Mouse (Mus musculus) hindbrain, embryonic 12.5 days (tissue): Measurements from ENCODE around the gene Vpreb3. TPM values are rescaled to one million over a fixed set of nuclear protein-coding genes. Genes with fewer than 3 reads are reported as not detected.
A peak's percentile ranks its signal among the peaks of the same experiment; 100 is the strongest.

Experiments used
- ATAC-seq: fragments of 200-750 bp; cut with Nextera tagmentation; 2 replicates; pipeline ENCODE4 v1.8.0; 2017; ENCODE audit warnings: moderate TSS enrichment; ENCODE audit not compliant: low FRiP score
- H3K27ac ChIP-seq: fragments of 300-500 bp; sonication (generic); 2 replicates; pipeline ENCODE4 v1.5.1; 2016; ENCODE audit warnings: mild to moderate bottlenecking
- H3K27me3 ChIP-seq: fragments of 300-500 bp; sonication (generic); 2 replicates; pipeline ENCODE4 v1.6.1; 2016; ENCODE audit warnings: mild to moderate bottlenecking
- H3K36me3 ChIP-seq: fragments of 300-500 bp; sonication (generic); 2 replicates; pipeline ENCODE4 v1.6.1; 2016; ENCODE audit warnings: mild to moderate bottlenecking
- H3K4me1 ChIP-seq: fragments of 300-500 bp; sonication (generic); 2 replicates; pipeline ENCODE4 v1.6.1; 2016
- H3K4me2 ChIP-seq: fragments of 300-500 bp; sonication (generic); replicated peaks from 2 replicates; pipeline ENCODE4 v1.6.1; 2016; ENCODE audit warnings: mild to moderate bottlenecking
- H3K4me3 ChIP-seq: fragments of 300-500 bp; sonication (generic); 2 replicates; pipeline ENCODE4 v1.5.1; 2016; ENCODE audit warnings: mild to moderate bottlenecking
- H3K9ac ChIP-seq: fragments of 300-500 bp; sonication (generic); 2 replicates; pipeline ENCODE4 v1.6.1; 2016; ENCODE audit warnings: mild to moderate bottlenecking, moderate library complexity
- H3K9me3 ChIP-seq: fragments of 300-500 bp; sonication (generic); replicated peaks from 2 replicates; pipeline ENCODE4 v1.6.1; 2016; ENCODE audit warnings: mild to moderate bottlenecking
- WGBS: fragments of 180-500 bp; shearing (Covaris S2); methylation state at CpG from one replicate; pipeline ENCODE4 v1.1.7; 2016; 5-methylcytosine and 5-hydroxymethylcytosine counted together
- polyA plus RNA-seq: library from polyadenylated mRNA; unstranded; fragments of >200 nt; fragmentation: Nextera tagmentation; extraction: Ambion mirVana; gene quantifications from 2 replicates; pipeline ENCODE4 v1.2.1, GENCODE M21; 2016

The Vpreb3 gene
- polyA plus RNA-seq, 1 experiment from 2014 or later, result 0.98 TPM

DNA sequence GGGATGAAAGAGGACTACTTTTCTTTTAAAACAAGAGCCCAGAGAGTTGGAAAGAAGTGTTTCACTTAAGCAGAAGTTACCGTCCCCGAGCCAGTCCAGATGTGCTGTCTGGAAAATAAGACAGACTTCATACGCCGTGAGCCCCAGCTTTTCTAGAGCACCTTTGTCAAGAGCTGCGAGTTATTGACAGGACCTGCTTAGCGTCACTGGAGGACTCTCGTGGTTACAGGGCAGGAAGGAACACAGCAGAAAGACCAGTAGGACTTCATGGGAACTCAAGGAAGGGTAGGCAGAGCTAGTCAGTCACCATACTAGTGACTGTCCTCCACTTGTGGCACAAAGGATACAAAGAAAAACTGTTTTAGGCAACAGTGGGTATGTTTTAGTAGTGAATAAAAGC is 27.3 kb upstream of the Vpreb3 start:
- peaks cover 28% of the 10 kb centered on the region for H3K4me1 ChIP-seq
- no peak overlapping the region for H3K4me2 ChIP-seq
- no peak overlapping the region for H3K9ac ChIP-seq
- no peak overlapping the region for H3K27ac ChIP-seq
- H3K9me3 ChIP-seq, result no peaks in the 10 kb centered on the region
- H3K36me3 ChIP-seq, result peaks cover 53% of the 10 kb centered on the region
- WGBS, result 84% methylated on average over 7 of the region's 7 CpGs
- ATAC-seq, result no peak
- H3K27me3 ChIP-seq, result no peaks in the 10 kb centered on the region
- no peak overlapping the region for H3K4me3 ChIP-seq

DNA sequence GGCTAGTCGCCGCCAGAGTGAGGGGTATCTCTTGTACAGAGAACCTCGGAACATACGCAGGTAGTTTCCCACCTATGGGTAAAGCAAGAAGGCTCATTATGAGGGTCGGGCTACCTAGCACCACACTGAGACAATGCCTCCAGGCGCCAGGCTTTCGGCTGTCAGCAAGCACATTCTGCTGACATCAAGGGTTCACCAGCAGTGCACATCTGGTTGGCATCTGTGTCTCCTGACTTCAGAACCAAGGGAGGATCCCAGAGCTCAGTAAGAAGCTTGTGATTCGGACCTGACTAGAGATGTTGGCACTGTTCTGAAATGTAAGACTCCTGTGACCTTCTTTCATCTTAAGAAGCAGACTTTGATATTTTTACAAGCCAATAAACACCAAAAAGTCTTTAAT is 26.0 kb upstream of the Vpreb3 start:
- peaks cover 40% of the 10 kb centered on the region for H3K36me3 ChIP-seq
- H3K4me1 ChIP-seq, result peaks cover 29% of the 10 kb centered on the region
- H3K9ac ChIP-seq, result no peak overlapping the region
- no peak overlapping the region for H3K4me2 ChIP-seq
- H3K27me3 ChIP-seq, result no peaks in the 10 kb centered on the region
- H3K9me3 ChIP-seq, result no peaks in the 10 kb centered on the region
- no peak overlapping the region for H3K27ac ChIP-seq
- WGBS, result 70% methylated on average over 8 of the region's 8 CpGs
- ATAC-seq, result no peak
- no peak overlapping the region for H3K4me3 ChIP-seq

DNA sequence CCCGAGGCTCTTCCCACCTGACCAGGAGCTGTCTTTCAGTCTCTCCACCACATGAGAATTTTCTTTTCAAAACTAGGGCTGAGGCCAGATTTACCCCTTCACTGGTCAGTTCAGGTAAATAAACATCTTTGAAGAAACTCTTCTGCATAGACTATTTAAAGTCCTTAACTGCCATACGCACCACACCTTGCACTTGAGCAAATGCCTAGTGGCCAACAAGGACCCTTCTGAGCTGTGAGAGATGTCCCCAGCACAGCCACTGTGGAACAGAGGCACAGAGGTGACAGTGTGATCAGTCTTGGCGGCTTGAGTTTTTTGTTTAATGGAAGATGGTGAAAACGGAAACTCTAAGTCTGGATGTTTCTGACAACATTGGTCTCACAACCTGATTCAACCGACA is 23.8 kb upstream of the Vpreb3 start:
- Histone ChIP-seq H3K4me3 (no peak overlapping the region), H3K36me3 (peaks cover 30% of the 10 kb centered on the region), H3K9ac (no peak overlapping the region), H3K4me2 (peak overlapping the region; percentile 78), H3K4me1 (peaks cover 43% of the 10 kb centered on the region), H3K9me3 (no peaks in the 10 kb centered on the region), H3K27ac (peak overlapping the region; percentile 66), H3K27me3 (no peaks in the 10 kb centered on the region)
- no peak for ATAC-seq
- WGBS, result 84% methylated on average over 5 of the region's 5 CpGs

DNA sequence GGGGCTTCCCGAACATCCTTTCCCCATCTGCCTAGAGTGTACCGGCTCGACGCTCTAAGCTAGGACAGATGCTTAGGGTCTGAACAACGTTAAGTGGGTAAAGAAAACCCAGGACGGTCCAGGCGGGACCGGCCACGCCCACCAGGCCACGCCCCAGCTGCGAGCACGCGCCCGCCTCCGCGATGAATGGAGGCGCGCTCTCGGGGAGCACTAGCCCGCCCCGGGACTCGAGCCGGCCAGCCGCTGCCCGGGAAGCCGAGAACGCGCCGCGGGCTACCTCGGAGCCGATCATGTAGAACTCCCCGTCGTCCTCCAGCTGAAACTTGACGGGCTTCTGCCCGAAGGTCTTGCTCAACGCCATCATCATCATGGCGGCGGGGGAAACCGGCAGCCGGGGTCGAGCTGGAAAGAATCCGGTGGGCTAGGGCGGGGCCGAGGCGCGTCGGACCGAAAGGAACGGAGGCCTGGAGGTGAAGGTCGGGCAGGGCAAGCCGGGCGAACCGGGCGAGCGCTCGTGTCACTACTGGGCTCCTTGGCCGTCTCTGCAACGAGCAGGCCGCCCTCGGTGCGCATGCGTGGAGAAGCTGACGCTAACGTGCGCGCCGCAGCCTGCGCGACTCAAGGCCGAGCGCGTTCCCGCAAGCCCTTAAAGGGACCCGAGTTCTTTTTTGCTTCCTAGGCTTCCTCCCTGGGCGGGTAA is 21.7 kb upstream of the Vpreb3 start, which contains the start of gene Smarcb1:
Smarcb1 (minus strand) TSS at position 592 of the 700 bp plus-strand sequence.
- Histone ChIP-seq H3K4me3 (peak within 1 kb of the TSS; percentile 73), H3K4me2 (peak within 1 kb of the TSS; percentile 78), H3K27me3 (no peaks in the 10 kb centered on the region), H3K4me1 (peaks cover 41% of the 10 kb centered on the region), H3K36me3 (peaks cover 19% of the 10 kb centered on the region), H3K27ac (peak within 1 kb of the TSS; percentile 98), H3K9me3 (no peaks in the 10 kb centered on the region), H3K9ac (peak within 1 kb of the TSS; percentile 90)
- ATAC-seq, result peak; percentile 90
- 0% methylated on average over 75 of the region's 76 CpGs for WGBS

DNA sequence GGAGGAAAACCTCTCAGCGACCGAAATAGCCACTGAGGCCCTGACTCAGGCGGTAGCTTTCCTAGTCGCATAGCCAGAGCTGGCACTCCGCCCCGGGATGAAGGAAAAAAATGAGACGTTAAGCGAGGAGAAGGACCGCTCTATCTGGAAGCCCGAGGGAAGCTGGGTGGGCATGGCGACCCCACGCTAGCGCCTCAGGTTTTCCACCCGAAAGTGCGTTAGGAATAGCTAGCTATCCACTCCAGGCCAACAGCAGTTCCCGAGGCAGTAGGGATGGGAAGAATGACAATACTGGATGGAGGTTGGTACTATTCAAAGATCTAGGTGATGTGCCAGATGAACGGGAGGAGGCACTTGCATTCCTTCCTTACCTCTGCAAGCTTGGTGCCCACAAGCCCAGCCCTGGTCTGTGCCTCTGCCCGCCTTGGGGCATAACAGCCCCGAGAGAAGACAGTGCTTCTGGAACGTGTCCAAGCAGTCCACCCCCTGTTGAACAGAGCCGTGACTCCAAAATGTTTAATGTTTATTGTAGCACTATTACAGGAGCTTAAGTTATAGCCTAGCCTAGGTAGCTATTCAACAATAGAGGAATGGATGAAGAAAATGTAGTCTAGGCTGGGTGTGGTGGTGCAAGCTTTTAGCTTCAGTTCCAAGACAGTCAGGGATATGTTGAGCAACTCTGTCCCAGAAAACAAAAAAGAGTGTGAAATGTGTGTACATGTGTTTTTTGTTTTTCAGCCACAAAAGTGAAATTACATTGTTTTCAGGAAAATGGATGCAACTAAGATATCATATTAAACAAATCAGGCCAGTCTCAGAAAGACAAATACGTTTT is 20.9 kb upstream of the Vpreb3 start:
- Histone ChIP-seq H3K4me1 (peaks cover 41% of the 10 kb centered on the region), H3K36me3 (peaks cover 19% of the 10 kb centered on the region)
- WGBS, result 5% methylated on average over 22 of the region's 22 CpGs

DNA sequence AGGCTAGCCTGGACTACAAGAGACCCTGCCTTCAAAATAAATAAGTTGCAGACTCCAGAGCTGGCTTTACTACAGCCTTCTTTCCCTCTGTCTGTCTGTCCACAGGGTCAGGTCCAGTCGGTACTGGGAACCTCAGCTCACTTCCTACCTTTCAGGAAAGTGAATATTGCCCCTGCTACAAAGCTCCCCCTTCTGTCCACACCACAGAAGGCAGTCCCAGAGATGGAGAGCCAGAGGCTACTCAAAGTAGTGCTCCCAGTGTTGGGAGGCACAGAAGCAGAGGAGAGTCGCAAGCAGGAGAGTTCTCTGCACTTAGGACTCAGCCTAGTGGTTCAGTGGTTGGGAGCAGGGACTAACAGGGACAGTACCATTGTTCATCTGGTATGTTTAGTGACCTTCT is 18.5 kb upstream of the Vpreb3 start:
- ATAC-seq, result no peak
- H3K27ac ChIP-seq, result no peak overlapping the region
- no peak overlapping the region for H3K4me2 ChIP-seq
- H3K27me3 ChIP-seq, result no peaks in the 10 kb centered on the region
- H3K4me3 ChIP-seq, result no peak overlapping the region
- no peaks in the 10 kb centered on the region for H3K9me3 ChIP-seq
- 54% methylated on average over 2 of the region's 2 CpGs for WGBS
- H3K36me3 ChIP-seq, result peaks cover 16% of the 10 kb centered on the region; the same call in 1 of the 2 replicates
- H3K4me1 ChIP-seq, result peaks cover 26% of the 10 kb centered on the region
- no peak overlapping the region for H3K9ac ChIP-seq

More for the DNA sequence above, 20.9 kb upstream of the Vpreb3 start:
- Histone ChIP-seq H3K4me3 (peak overlapping the region; percentile 73), H3K9ac (peak overlapping the region; percentile 90), H3K9me3 (no peaks in the 10 kb centered on the region), H3K4me2 (peak overlapping the region; percentile 78), H3K27me3 (no peaks in the 10 kb centered on the region), H3K27ac (peak overlapping the region; percentile 98)
- peak; percentile 44 for ATAC-seq

DNA sequence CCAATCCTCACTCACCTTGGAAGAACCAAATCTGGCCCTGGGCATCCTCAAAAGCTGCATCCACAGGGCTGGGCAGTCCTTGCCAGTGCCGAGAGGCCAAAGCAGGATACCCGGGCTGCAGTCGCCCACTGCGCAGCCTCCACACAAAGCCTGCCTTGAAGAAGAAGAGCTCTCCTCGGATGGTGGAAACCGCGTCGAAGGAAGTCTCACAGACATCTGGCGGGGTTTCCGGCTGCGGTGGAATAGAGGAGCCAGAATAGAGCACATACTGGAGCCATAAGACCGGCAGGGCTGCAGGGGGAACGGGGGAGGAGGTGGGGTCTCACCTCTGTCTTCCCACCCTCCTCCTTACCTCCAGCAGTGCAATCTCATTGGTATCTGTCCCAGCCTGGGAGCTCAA is 16.5 kb upstream of the Vpreb3 start:
- 74% methylated on average over 13 of the region's 13 CpGs for WGBS

DNA sequence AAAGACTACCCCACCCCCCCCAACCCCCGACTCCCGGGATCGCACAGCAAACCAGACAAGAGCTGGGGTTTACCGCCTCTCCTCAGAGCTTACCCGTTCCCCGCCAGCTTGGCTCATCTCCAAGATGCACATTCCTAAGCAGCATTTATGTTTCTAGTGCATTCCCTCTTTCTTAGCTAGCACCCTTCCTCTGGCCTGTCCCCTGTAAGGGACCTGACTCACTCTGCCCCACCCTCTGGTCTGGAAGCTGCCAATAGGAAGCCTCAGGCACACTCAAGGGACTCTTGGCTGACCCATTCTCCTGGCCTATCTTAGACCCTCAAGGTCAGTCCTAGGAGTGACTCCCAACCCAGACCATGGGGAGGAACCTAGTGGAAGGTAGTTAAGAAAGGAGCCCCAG is 12.6 kb upstream of the Vpreb3 start:
- H3K4me2 ChIP-seq, result peak overlapping the region; percentile 98
- peaks cover 11% of the 10 kb centered on the region; the same call in 1 of the 2 replicates for H3K36me3 ChIP-seq
- H3K27me3 ChIP-seq, result peaks cover 46% of the 10 kb centered on the region
- peaks cover 38% of the 10 kb centered on the region for H3K4me1 ChIP-seq
- no peak overlapping the region for H3K27ac ChIP-seq
- ATAC-seq, result no peak
- H3K9ac ChIP-seq, result no peak overlapping the region
- no peaks in the 10 kb centered on the region for H3K9me3 ChIP-seq
- no peak overlapping the region for H3K4me3 ChIP-seq
- WGBS, result 21% methylated on average over 6 of the region's 6 CpGs

More for the DNA sequence above, 16.5 kb upstream of the Vpreb3 start:
- H3K4me1 ChIP-seq, result peaks cover 32% of the 10 kb centered on the region
- no peak overlapping the region for H3K4me2 ChIP-seq
- H3K9ac ChIP-seq, result no peak overlapping the region
- no peak for ATAC-seq
- H3K27me3 ChIP-seq, result peaks cover 13% of the 10 kb centered on the region
- no peaks in the 10 kb centered on the region for H3K9me3 ChIP-seq
- no peak overlapping the region for H3K4me3 ChIP-seq
- H3K36me3 ChIP-seq, result peaks cover 16% of the 10 kb centered on the region; the same call in 1 of the 2 replicates
- H3K27ac ChIP-seq, result no peak overlapping the region

DNA sequence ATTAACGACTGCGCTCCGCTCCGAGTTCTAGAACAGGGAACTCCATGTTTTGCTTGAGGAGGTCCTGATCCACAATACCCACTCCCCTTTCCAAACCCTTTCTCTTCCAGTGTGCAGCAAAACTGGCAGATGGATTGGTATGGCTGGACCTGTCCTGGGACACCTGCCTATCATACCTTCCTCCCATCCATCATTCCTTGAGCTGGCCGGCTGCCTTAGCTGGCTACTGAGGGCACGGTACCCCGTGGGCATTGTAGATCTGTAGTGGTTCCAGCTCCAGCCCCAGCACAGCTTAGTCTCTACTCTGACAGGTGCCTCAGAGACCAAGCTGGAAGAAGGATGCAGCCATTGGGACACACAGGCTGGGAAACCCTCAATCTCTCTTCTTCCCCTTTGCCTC is 11.5 kb upstream of the Vpreb3 start:
- WGBS, result 27% methylated on average over 7 of the region's 7 CpGs
- peaks cover 2% of the 10 kb centered on the region; the same call in 1 of the 2 replicates for H3K36me3 ChIP-seq
- peaks cover 46% of the 10 kb centered on the region for H3K4me1 ChIP-seq
- peak overlapping the region; percentile 84 for H3K9ac ChIP-seq
- peak overlapping the region; percentile 98 for H3K4me2 ChIP-seq
- no peak overlapping the region for H3K27ac ChIP-seq
- peak overlapping the region; percentile 57 for H3K4me3 ChIP-seq
- peaks cover 55% of the 10 kb centered on the region for H3K27me3 ChIP-seq
- no peaks in the 10 kb centered on the region for H3K9me3 ChIP-seq
- ATAC-seq, result no peak

DNA sequence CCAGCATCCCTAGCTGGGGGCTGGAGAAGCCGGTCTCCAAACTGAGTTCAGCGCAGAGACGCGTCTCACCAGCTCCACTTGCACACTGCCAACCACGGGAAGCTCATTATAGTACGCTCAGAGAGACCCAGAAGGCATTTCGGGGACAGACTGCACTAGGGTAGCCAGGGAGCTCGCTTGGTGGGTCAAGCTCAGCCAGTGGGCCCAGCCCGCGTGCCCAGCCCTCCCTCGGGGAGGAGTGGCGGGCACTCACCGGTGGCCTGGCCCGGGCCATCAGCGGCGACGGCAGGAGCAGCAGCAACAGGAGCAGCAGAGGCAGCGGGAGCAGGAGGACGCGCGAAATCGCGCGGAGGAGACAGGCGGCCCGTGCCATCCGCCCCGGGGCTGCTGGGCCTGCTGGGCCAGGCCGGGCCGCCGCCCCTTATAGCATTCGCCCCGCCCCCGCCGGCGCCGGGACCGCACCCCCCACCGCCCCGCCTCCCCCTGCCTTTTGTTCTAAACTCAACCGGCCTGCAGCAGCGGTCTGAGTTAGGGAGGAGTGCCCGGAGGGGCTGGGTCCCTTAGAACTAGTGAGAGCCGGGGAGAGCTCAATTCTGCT is 10.7 kb upstream of the Vpreb3 start:
- Histone ChIP-seq H3K4me2 (peak overlapping the region; percentile 98), H3K9ac (peak overlapping the region; percentile 84), H3K27ac (peak overlapping the region; percentile 57), H3K9me3 (no peaks in the 10 kb centered on the region), H3K36me3 (no peaks in the 10 kb centered on the region), H3K4me3 (peak overlapping the region; percentile 57), H3K4me1 (peaks cover 47% of the 10 kb centered on the region), H3K27me3 (peaks cover 63% of the 10 kb centered on the region)
- peak; percentile 50 for ATAC-seq
- under 1% methylated on average over 44 of the region's 44 CpGs for WGBS

DNA sequence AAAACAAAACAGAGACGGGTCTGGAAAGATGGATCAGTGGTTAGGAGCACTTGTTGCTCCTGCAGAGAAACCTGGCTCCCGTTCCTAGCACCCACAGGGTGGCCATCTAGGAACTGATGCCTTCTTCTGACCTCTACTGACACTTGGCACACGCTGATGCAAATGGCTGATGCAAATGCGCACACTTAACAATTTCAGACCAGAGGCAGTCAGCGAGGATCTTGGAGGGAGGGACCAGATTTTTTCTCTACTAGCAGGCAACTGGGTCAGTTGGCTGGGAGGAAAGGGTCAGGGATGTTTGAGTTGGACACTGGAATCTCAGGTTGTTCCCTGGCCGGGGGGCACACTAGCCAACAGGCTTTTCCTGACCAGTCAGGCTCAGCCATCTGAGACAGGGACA is 10.0 kb upstream of the Vpreb3 start, which contains the start of gene Chchd10:
Chchd10 (plus strand) TSS at position 240 of the 400 bp plus-strand sequence.
- Histone ChIP-seq H3K4me1 (peaks cover 51% of the 10 kb centered on the region), H3K27me3 (peaks cover 70% of the 10 kb centered on the region)

DNA sequence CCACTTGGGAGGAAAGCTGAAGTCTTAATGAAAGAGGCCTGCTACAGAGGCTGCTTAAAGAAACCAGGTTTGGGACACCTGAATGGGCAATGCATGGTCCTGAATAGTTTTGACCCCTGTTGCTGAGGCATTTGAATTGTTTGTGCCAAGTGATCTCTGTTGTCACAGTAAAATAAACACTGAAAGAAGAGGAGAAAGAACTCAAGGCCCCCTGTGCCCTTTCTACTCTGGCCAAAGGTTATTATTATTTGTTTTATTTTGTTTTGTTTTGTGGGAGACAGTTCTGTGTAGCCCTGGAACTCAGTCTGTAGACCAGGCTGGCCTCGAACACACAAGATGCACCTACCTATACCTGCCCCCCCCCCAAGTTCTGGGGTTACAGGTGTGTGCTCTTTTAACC is 7.9 kb upstream of the Vpreb3 start:
- Histone ChIP-seq H3K27ac (no peak overlapping the region), H3K36me3 (no peaks in the 10 kb centered on the region), H3K27me3 (peaks cover 83% of the 10 kb centered on the region), H3K9ac (no peak overlapping the region), H3K4me1 (peaks cover 53% of the 10 kb centered on the region), H3K4me2 (peak overlapping the region; percentile 92), H3K4me3 (no peak overlapping the region), H3K9me3 (no peaks in the 10 kb centered on the region)
- 56% methylated on average over 1 of the region's 1 CpGs for WGBS
- no peak for ATAC-seq

More for the DNA sequence above, 10.0 kb upstream of the Vpreb3 start, which contains the start of gene Chchd10:
- Histone ChIP-seq H3K4me2 (peak within 1 kb of the TSS; percentile 98), H3K9ac (peak within 1 kb of the TSS; percentile 84), H3K36me3 (no peaks in the 10 kb centered on the region), H3K4me3 (peak within 1 kb of the TSS; percentile 57), H3K27ac (peak within 1 kb of the TSS; percentile 57), H3K9me3 (no peaks in the 10 kb centered on the region)
- ATAC-seq, result no peak
- 28% methylated on average over 6 of the region's 6 CpGs for WGBS
